ENCODE assay signal across 8 mouse cellular contexts in genomic region chr4:126301584-126302309, GRCm38 (mm10). TPM values are rescaled to one million over a fixed set of nuclear protein-coding genes. Genes with fewer than 3 reads are reported as not detected.
DNase-seq lines count a peak whose midpoint lies in the region; ATAC-seq lines count a peak whose summit lies in the region.

No protein-coding gene starts in this region.

- DNase-seq in kidney, adult 9 months, result no peak
- DNase-seq in cerebellum, postnatal 10 days, result peak; percentile 51 to 53
- DNase-seq in naive thymus-derived CD4-positive, alpha-beta T cell, adult 2 months (ENCODE audit: low read depth), result peak; percentile 22
- DNase-seq in frontal cortex, postnatal 36 days (ENCODE audit: low spot score in 2 of 2), result no peak
- DNase-seq in lung, postnatal 4 days, result no peak
- DNase-seq in thymus, postnatal 36 days, result no peak

- H3K36me3 ChIP-seq in kidney, embryonic 15.5 days, result no peaks in the 10 kb centered on the region
- H3K36me3 ChIP-seq in hindbrain, embryonic 15.5 days, result no peaks in the 10 kb centered on the region

- H3K27ac ChIP-seq in kidney, embryonic 15.5 days, result no peak overlapping the region
- H3K27ac ChIP-seq in hindbrain, embryonic 15.5 days (replicated peaks), result no peak overlapping the region

- H3K9ac ChIP-seq in kidney, embryonic 15.5 days, result peak overlapping the region; percentile 25; the same call in 1 of the 2 replicates
- H3K9ac ChIP-seq in hindbrain, embryonic 15.5 days, result 0 out of 2 replicates have a peak overlapping the region, but pooled peaks have one; percentile 18

- 8% methylated on average over 27 of the region's 27 CpGs for WGBS in kidney, embryonic 15.5 days
- WGBS in hindbrain, embryonic 15.5 days, result 3% methylated on average over 27 of the region's 27 CpGs

- peak overlapping the region; percentile 43 for H3K4me3 ChIP-seq in kidney, embryonic 15.5 days (replicated peaks)
- peak overlapping the region; percentile 24 for H3K4me3 ChIP-seq in hindbrain, embryonic 15.5 days

- H3K9me3 ChIP-seq in kidney, embryonic 15.5 days (replicated peaks), result peaks cover 4% of the 10 kb centered on the region
- H3K9me3 ChIP-seq in hindbrain, embryonic 15.5 days, result no peaks in the 10 kb centered on the region

- H3K4me1 ChIP-seq in kidney, embryonic 15.5 days, result peaks cover 30% of the 10 kb centered on the region
- peaks cover 24% of the 10 kb centered on the region for H3K4me1 ChIP-seq in hindbrain, embryonic 15.5 days (replicated peaks)

- 0 out of 2 replicates have a peak, but pooled peaks have one; percentile 27 for ATAC-seq in kidney, embryonic 15.5 days (replicated peaks; ENCODE audit: low FRiP score)
- ATAC-seq in hindbrain, embryonic 15.5 days (ENCODE audit: low FRiP score, low read depth), result peak; percentile 46; the same call in 1 of the 2 replicates

- peak overlapping the region; percentile 77 for H3K4me2 ChIP-seq in kidney, embryonic 15.5 days
- H3K4me2 ChIP-seq in hindbrain, embryonic 15.5 days, result peak overlapping the region; percentile 51

- peaks cover 64% of the 10 kb centered on the region for H3K27me3 ChIP-seq in kidney, embryonic 15.5 days
- peaks cover 63% of the 10 kb centered on the region for H3K27me3 ChIP-seq in hindbrain, embryonic 15.5 days

RNA-seq across cellular contexts. Expression of gene Col8a2, which starts 15.2 kb away (rescaled TPM):
- polyA plus RNA-seq in kidney, embryonic 15.5 days (2015; fragmentation: Nextera tagmentation; extraction: Ambion mirVana), result 10.6 and 15.2 TPM in 2 replicates
- polyA plus RNA-seq in hindbrain, embryonic 15.5 days (2015; fragmentation: Nextera tagmentation; extraction: Ambion mirVana), result 6.9 and 8.1 TPM in 2 replicates

RNA-seq across cellular contexts. Expression of gene Adprhl2, which starts 19.8 kb away (rescaled TPM):
- polyA plus RNA-seq in kidney, embryonic 15.5 days (2015; fragmentation: Nextera tagmentation; extraction: Ambion mirVana), result 74.4 and 81.1 TPM in 2 replicates
- 78.6 and 86.1 TPM in 2 replicates for polyA plus RNA-seq in hindbrain, embryonic 15.5 days (2015; fragmentation: Nextera tagmentation; extraction: Ambion mirVana)

RNA-seq across cellular contexts. Expression of gene Tekt2, which starts 23.7 kb away (rescaled TPM):
- polyA plus RNA-seq in kidney, embryonic 15.5 days (2015; fragmentation: Nextera tagmentation; extraction: Ambion mirVana), result 4.7 and 4.9 TPM in 2 replicates
- 10.7 and 11.4 TPM in 2 replicates for polyA plus RNA-seq in hindbrain, embryonic 15.5 days (2015; fragmentation: Nextera tagmentation; extraction: Ambion mirVana)

RNA-seq across cellular contexts. Expression of gene Trappc3, which starts 39.6 kb away (rescaled TPM):
- 106 and 111 TPM in 2 replicates for polyA plus RNA-seq in kidney, embryonic 15.5 days (2015; fragmentation: Nextera tagmentation; extraction: Ambion mirVana)
- polyA plus RNA-seq in hindbrain, embryonic 15.5 days (2015; fragmentation: Nextera tagmentation; extraction: Ambion mirVana), result 172 and 180 TPM in 2 replicates

RNA-seq across cellular contexts. Expression of gene Map7d1, which starts 45.6 kb away (rescaled TPM):
- 39.6 and 40.7 TPM in 2 replicates for polyA plus RNA-seq in kidney, embryonic 15.5 days (2015; fragmentation: Nextera tagmentation; extraction: Ambion mirVana)
- polyA plus RNA-seq in hindbrain, embryonic 15.5 days (2015; fragmentation: Nextera tagmentation; extraction: Ambion mirVana), result 82.9 and 97.5 TPM in 2 replicates

Comparison
In these comparisons a context has a peak if more than half of its experiments do, and no peak if none do; other contexts are left out.
1. DNase-seq: peak in cerebellum, postnatal 10 days (2 of 2) and naive thymus-derived CD4-positive, alpha-beta T cell, adult 2 months (single experiment); none in kidney, adult 9 months (single experiment), frontal cortex, postnatal 36 days (0 of 2), lung, postnatal 4 days (0 of 2) and thymus, postnatal 36 days (0 of 2).